Mouse (Mus musculus) megakaryocyte, embryonic 14.5 days (primary cell): ENCODE data around the gene Snx29. TPM values are rescaled to one million over a fixed set of nuclear protein-coding genes. Genes with fewer than 3 reads are reported as not detected.

Experiments
- H3K27me3 ChIP-seq: replicated peaks from 2 replicates; pipeline ENCODE3; 2012; ENCODE audit warnings: inconsistent platforms
- H3K36me3 ChIP-seq: replicated peaks from 2 replicates; pipeline ENCODE3; 2012; ENCODE audit warnings: low read length, inconsistent platforms, mixed read lengths
- H3K4me1 ChIP-seq: 2 replicates; pipeline ENCODE4 v1.6.1; 2012; ENCODE audit warnings: inconsistent platforms
- H3K4me3 ChIP-seq: replicated peaks from 2 replicates; pipeline ENCODE3; 2012; ENCODE audit warnings: moderate library complexity, mild to moderate bottlenecking, inconsistent platforms
- H3K9me3 ChIP-seq: 2 replicates; pipeline ENCODE4 v1.6.1; 2012; ENCODE audit warnings: inconsistent platforms
- FLI1 ChIP-seq: IDR thresholded peaks from 2 replicates; pipeline ENCODE4 v1.6.1; 2012; ENCODE audit warnings: low read length, inconsistent platforms, mixed read lengths
- GATA1 ChIP-seq: IDR thresholded peaks from 3 replicates; pipeline ENCODE4 v1.6.1; 2012; ENCODE audit warnings: mixed read lengths, low read length, inconsistent platforms, borderline replicate concordance
- polyA plus RNA-seq: library from polyadenylated mRNA; stranded (reverse); fragments of >175 nt; gene quantifications from 2 replicates; pipeline ENCODE4 v1.2.3, GENCODE M21; 2012; ENCODE audit warnings: low replicate concordance; ENCODE audit not compliant: insufficient read depth

Snx29 gene
- polyA plus RNA-seq, 1 experiment = 3.9 TPM

- Histone ChIP-seq H3K4me1 (peaks cover 3% of the 10 kb centered on the region; the same call in 1 of the 2 replicates), H3K4me3 (no peak overlapping the region), H3K36me3 (peaks cover 29% of the 10 kb centered on the region), H3K27me3 (no peaks in the 10 kb centered on the region), H3K9me3 (peaks cover 10% of the 10 kb centered on the region)
- TF ChIP-seq FLI1 (no peak), GATA1 (no peak)
These were observed 215.5 kb downstream of the Snx29 start for GRCm38 (mm10) chr16:11538191-11538590.

GRCm38 (mm10) chr16:11540961-11541360 is 218.3 kb downstream of the Snx29 start:
- Histone ChIP-seq H3K27me3 (no peaks in the 10 kb centered on the region), H3K4me3 (no peak overlapping the region), H3K36me3 (peaks cover 6% of the 10 kb centered on the region), H3K4me1 (no peaks in the 10 kb centered on the region; the same call in 1 of the 2 replicates), H3K9me3 (peaks cover 3% of the 10 kb centered on the region; the same call in 1 of the 2 replicates)
- no peak for TF ChIP-seq GATA1
- no peak for TF ChIP-seq FLI1

GRCm38 (mm10) chr16:11541769-11542168 is 219.1 kb downstream of the Snx29 start:
- no peak for TF ChIP-seq GATA1
- TF ChIP-seq FLI1 = no peak
- H3K4me3 ChIP-seq = no peak overlapping the region
- no peaks in the 10 kb centered on the region; the same call in 1 of the 2 replicates for H3K4me1 ChIP-seq
- H3K36me3 ChIP-seq = peaks cover 4% of the 10 kb centered on the region
- peaks cover 3% of the 10 kb centered on the region; the same call in 1 of the 2 replicates for H3K9me3 ChIP-seq
- H3K27me3 ChIP-seq = no peaks in the 10 kb centered on the region

- Histone ChIP-seq H3K4me3 (no peak overlapping the region), H3K9me3 (no peaks in the 10 kb centered on the region), H3K4me1 (peaks cover 37% of the 10 kb centered on the region), H3K27me3 (no peaks in the 10 kb centered on the region), H3K36me3 (peaks cover 3% of the 10 kb centered on the region)
- no peak for TF ChIP-seq FLI1
- no peak for TF ChIP-seq GATA1
These were observed 227.5 kb downstream of the Snx29 start for GRCm38 (mm10) chr16:11550043-11550725.

GRCm38 (mm10) chr16:11561714-11562113 is 239.0 kb downstream of the Snx29 start:
- H3K4me3 ChIP-seq = no peak overlapping the region
- peaks cover 74% of the 10 kb centered on the region for H3K4me1 ChIP-seq
- H3K36me3 ChIP-seq = no peaks in the 10 kb centered on the region
- peaks cover 8% of the 10 kb centered on the region for H3K27me3 ChIP-seq
- TF ChIP-seq GATA1 (no peak), FLI1 (no peak)
- H3K9me3 ChIP-seq = no peaks in the 10 kb centered on the region

- no peaks in the 10 kb centered on the region for H3K36me3 ChIP-seq
- no peaks in the 10 kb centered on the region for H3K9me3 ChIP-seq
- peaks cover 8% of the 10 kb centered on the region for H3K27me3 ChIP-seq
- H3K4me1 ChIP-seq = peaks cover 65% of the 10 kb centered on the region
- TF ChIP-seq FLI1 (no peak), GATA1 (no peak)
- no peak overlapping the region for H3K4me3 ChIP-seq
These were observed 241.1 kb downstream of the Snx29 start for GRCm38 (mm10) chr16:11563846-11564245.

GRCm38 (mm10) chr16:11565126-11565525 is 242.4 kb downstream of the Snx29 start:
- TF ChIP-seq GATA1 (no peak), FLI1 (no peak)
- peaks cover 8% of the 10 kb centered on the region for H3K27me3 ChIP-seq
- H3K9me3 ChIP-seq = no peaks in the 10 kb centered on the region
- peaks cover 65% of the 10 kb centered on the region for H3K4me1 ChIP-seq
- H3K36me3 ChIP-seq = peaks cover 1% of the 10 kb centered on the region
- peak overlapping the region; percentile 9 for H3K4me3 ChIP-seq

GRCm38 (mm10) chr16:11567594-11567993 is 244.9 kb downstream of the Snx29 start:
- Histone ChIP-seq H3K36me3 (peaks cover 22% of the 10 kb centered on the region), H3K4me1 (peaks cover 45% of the 10 kb centered on the region), H3K4me3 (no peak overlapping the region), H3K27me3 (no peaks in the 10 kb centered on the region), H3K9me3 (no peaks in the 10 kb centered on the region)
- TF ChIP-seq GATA1 = no peak
- TF ChIP-seq FLI1 = no peak

- H3K36me3 ChIP-seq = peaks cover 27% of the 10 kb centered on the region
- peaks cover 42% of the 10 kb centered on the region for H3K4me1 ChIP-seq
- no peaks in the 10 kb centered on the region for H3K9me3 ChIP-seq
- no peaks in the 10 kb centered on the region for H3K27me3 ChIP-seq
- TF ChIP-seq GATA1 = no peak
- no peak for TF ChIP-seq FLI1
- no peak overlapping the region for H3K4me3 ChIP-seq
These were observed 245.4 kb downstream of the Snx29 start for GRCm38 (mm10) chr16:11568095-11568494.

- H3K4me3 ChIP-seq = no peak overlapping the region
- no peaks in the 10 kb centered on the region for H3K27me3 ChIP-seq
- peaks cover 31% of the 10 kb centered on the region for H3K36me3 ChIP-seq
- peaks cover 40% of the 10 kb centered on the region for H3K4me1 ChIP-seq
- H3K9me3 ChIP-seq = no peaks in the 10 kb centered on the region
- TF ChIP-seq GATA1 = no peak
- TF ChIP-seq FLI1 = no peak
These were observed 245.9 kb downstream of the Snx29 start for GRCm38 (mm10) chr16:11568601-11569000.

- Histone ChIP-seq H3K4me3 (no peak overlapping the region), H3K27me3 (peaks cover under 1% of the 10 kb centered on the region), H3K9me3 (no peaks in the 10 kb centered on the region), H3K4me1 (peaks cover 40% of the 10 kb centered on the region), H3K36me3 (peaks cover 31% of the 10 kb centered on the region)
- TF ChIP-seq FLI1 (no peak), GATA1 (no peak)
These were observed 246.4 kb downstream of the Snx29 start for GRCm38 (mm10) chr16:11569127-11569526.
